Mouse (Mus musculus) cerebellum, adult 2 months (tissue): ENCODE measurements at regions not wholly inside any gene's neighbourhood (a gene's known extent, or its start where the extent isn't known, plus 50 kb on each side); places are given as distances from the start of the nearest gene placed in this dataset.

Experiments used
- CTCF ChIP-seq: fragments of 200-500 bp; IDR thresholded peaks from 2 replicates; pipeline ENCODE4 v1.5.1; 2011; ENCODE audit warnings: low read depth, mild to moderate bottlenecking, control low read depth, low read length, moderate library complexity, borderline replicate concordance; ENCODE audit not compliant: insufficient read depth
- POLR2A ChIP-seq: fragments of 200-500 bp; IDR thresholded peaks from 2 replicates; pipeline ENCODE4 v1.6.1; 2011; ENCODE audit warnings: low read length, control low read depth, borderline replicate concordance; ENCODE audit not compliant: insufficient read depth

- TF ChIP-seq CTCF (no peak), POLR2A (no peak)
Measured at GRCm38 (mm10) chr2:167852582-167852981, 79.3 kb upstream of the Ptpn1 start.
